ENCODE assay signal across 10 mouse cellular contexts in the genomic region with DNA sequence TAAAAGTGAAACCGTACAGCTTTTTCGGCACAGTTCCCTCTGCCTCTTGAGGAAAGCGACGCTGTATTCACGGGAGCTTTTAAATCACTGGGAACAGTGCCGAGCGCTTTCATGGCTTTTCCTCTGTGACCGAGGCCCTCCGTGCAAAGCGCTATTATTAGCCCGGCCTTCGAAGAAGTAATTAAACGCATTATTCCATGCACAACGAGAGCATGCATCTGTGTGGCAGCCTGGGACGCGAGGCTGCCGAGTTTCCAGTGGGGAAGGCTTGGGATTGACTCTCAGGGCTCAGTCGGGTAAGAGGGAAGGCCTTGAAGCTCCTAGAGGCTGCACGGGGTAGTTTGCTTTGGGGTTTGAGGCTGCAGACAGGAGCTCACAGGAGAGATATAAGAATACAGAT. TPM values are rescaled to one million over a fixed set of nuclear protein-coding genes. Genes with fewer than 3 reads are reported as not detected.
DNase-seq lines count a peak whose midpoint lies in the region; ATAC-seq and TF ChIP-seq lines count a peak whose summit lies in the region.
"Had no signal": no experiment of that assay in that cellular context is flagged by ENCODE, and none has a peak within 500 bp of the region (broad histone marks: within the 10 kb centered on the region; RNA-seq: fewer than 3 reads in every experiment).

No protein-coding gene starts in this region.

- no peak for ATAC-seq in forebrain, embryonic 12.5 days (ENCODE audit: low FRiP score)
- ATAC-seq in forebrain, embryonic 11.5 days (replicated peaks; ENCODE audit: low FRiP score) = no peak
- ATAC-seq in midbrain, embryonic 15.5 days (replicated peaks) = no peak
- ATAC-seq in heart, postnatal 0 days (ENCODE audit: insufficient read depth, low read depth) = no peak
- no peak for ATAC-seq in intestine, embryonic 15.5 days
- ATAC-seq: CD4-positive, CD25-positive, alpha-beta regulatory T cell, adult 4 months had no signal

- 0 out of 2 replicates have a peak overlapping the region, but pooled peaks have one; percentile 19 for H3K27ac ChIP-seq in forebrain, embryonic 12.5 days
- H3K27ac ChIP-seq in forebrain, embryonic 11.5 days (ENCODE audit: low read depth, low read length) = no peak overlapping the region
- H3K27ac ChIP-seq in midbrain, embryonic 15.5 days = peak overlapping the region; percentile 6
- no peak overlapping the region for H3K27ac ChIP-seq in midbrain, embryonic 10.5 days (replicated peaks)
- H3K27ac ChIP-seq in heart, postnatal 0 days (ENCODE audit: low read depth) = peak overlapping the region; percentile 79
- no peak overlapping the region for H3K27ac ChIP-seq in intestine, embryonic 15.5 days
- H3K27ac ChIP-seq: stomach, embryonic 15.5 days had no signal

- H3K27me3 ChIP-seq in forebrain, embryonic 12.5 days = no peaks in the 10 kb centered on the region
- H3K27me3 ChIP-seq in forebrain, embryonic 11.5 days (ENCODE audit: control insufficient read depth, insufficient read depth, low read length) = no peaks in the 10 kb centered on the region
- no peaks in the 10 kb centered on the region for H3K27me3 ChIP-seq in midbrain, embryonic 15.5 days (replicated peaks)
- H3K27me3 ChIP-seq in midbrain, embryonic 10.5 days (ENCODE audit: low read depth, poor library complexity, severe bottlenecking) = no peaks in the 10 kb centered on the region
- no peaks in the 10 kb centered on the region for H3K27me3 ChIP-seq in heart, postnatal 0 days (ENCODE audit: control insufficient read depth, insufficient read depth, low read length)
- no peaks in the 10 kb centered on the region for H3K27me3 ChIP-seq in intestine, embryonic 15.5 days (replicated peaks)
- H3K27me3 ChIP-seq: stomach, embryonic 15.5 days had no signal

- 71% methylated on average over 19 of the region's 19 CpGs for WGBS in forebrain, embryonic 12.5 days
- WGBS in forebrain, embryonic 11.5 days = 82% methylated on average over 19 of the region's 19 CpGs
- WGBS in midbrain, embryonic 15.5 days = 69% methylated on average over 19 of the region's 19 CpGs
- 88% methylated on average over 19 of the region's 19 CpGs for WGBS in midbrain, embryonic 10.5 days
- WGBS in heart, postnatal 0 days = 34% methylated on average over 19 of the region's 19 CpGs
- WGBS in intestine, embryonic 15.5 days = 77% methylated on average over 19 of the region's 19 CpGs

- no peaks in the 10 kb centered on the region for H3K9me3 ChIP-seq in forebrain, embryonic 12.5 days
- H3K9me3 ChIP-seq in forebrain, embryonic 11.5 days (ENCODE audit: control insufficient read depth, low read length) = no peaks in the 10 kb centered on the region
- H3K9me3 ChIP-seq in midbrain, embryonic 15.5 days = no peaks in the 10 kb centered on the region
- H3K9me3 ChIP-seq in midbrain, embryonic 10.5 days (replicated peaks) = no peaks in the 10 kb centered on the region
- H3K9me3 ChIP-seq in heart, postnatal 0 days (replicated peaks; ENCODE audit: control insufficient read depth, low read length) = no peaks in the 10 kb centered on the region
- H3K9me3 ChIP-seq in intestine, embryonic 15.5 days = no peaks in the 10 kb centered on the region
- H3K9me3 ChIP-seq: stomach, embryonic 15.5 days had no signal

- H3K4me1 ChIP-seq in forebrain, embryonic 12.5 days = peaks cover 9% of the 10 kb centered on the region
- no peaks in the 10 kb centered on the region for H3K4me1 ChIP-seq in forebrain, embryonic 11.5 days (replicated peaks; ENCODE audit: control insufficient read depth, insufficient read depth, low read length)
- peaks cover 9% of the 10 kb centered on the region; the same call in 1 of the 2 replicates for H3K4me1 ChIP-seq in midbrain, embryonic 15.5 days
- peaks cover 10% of the 10 kb centered on the region for H3K4me1 ChIP-seq in midbrain, embryonic 10.5 days
- H3K4me1 ChIP-seq in heart, postnatal 0 days (ENCODE audit: control insufficient read depth, insufficient read depth) = no peaks in the 10 kb centered on the region
- H3K4me1 ChIP-seq in intestine, embryonic 15.5 days (replicated peaks) = 0 out of 2 replicates have a peak, but pooled peaks cover 7% of the 10 kb centered on the region

- no peak overlapping the region for H3K4me2 ChIP-seq in forebrain, embryonic 12.5 days
- no peak overlapping the region for H3K4me2 ChIP-seq in forebrain, embryonic 11.5 days (ENCODE audit: low read depth, low read length, severe bottlenecking)
- H3K4me2 ChIP-seq in midbrain, embryonic 15.5 days = no peak overlapping the region
- H3K4me2 ChIP-seq in heart, postnatal 0 days (ENCODE audit: low read depth, low read length) = peak overlapping the region; percentile 44
- no peak overlapping the region for H3K4me2 ChIP-seq in intestine, embryonic 15.5 days (replicated peaks)
- H3K4me2 ChIP-seq: stomach, embryonic 15.5 days had no signal

- TF ChIP-seq EP300 in heart, postnatal 0 days (IDR thresholded peaks at IDR 0.05; ENCODE audit: low read depth) = no peak

- DNase-seq in forebrain, embryonic 11.5 days (ENCODE audit: low spot score) = no peak
- no peak for DNase-seq in midbrain, embryonic 10.5 days (ENCODE audit: low spot score)
- peak; percentile 36 for DNase-seq in heart, postnatal 0 days (ENCODE audit: low spot score)
- DNase-seq in right cerebral cortex, postnatal 10 days (ENCODE audit: low spot score in 2 of 2) = peak; percentile 68 to 72
- DNase-seq in thymus, adult 18-20 months = no peak

- TF ChIP-seq CTCF in heart, postnatal 0 days (IDR thresholded peaks at IDR 0.05; ENCODE audit: low read depth) = no peak

- no peak overlapping the region for H3K4me3 ChIP-seq in forebrain, embryonic 12.5 days (replicated peaks)
- H3K4me3 ChIP-seq in forebrain, embryonic 11.5 days (ENCODE audit: low read depth, low read length) = no peak overlapping the region
- no peak overlapping the region for H3K4me3 ChIP-seq in midbrain, embryonic 15.5 days
- no peak overlapping the region for H3K4me3 ChIP-seq in midbrain, embryonic 10.5 days
- H3K4me3 ChIP-seq in heart, postnatal 0 days (ENCODE audit: low read depth, low read length) = peak overlapping the region; percentile 22; the same call in 1 of the 2 replicates
- H3K4me3 ChIP-seq in intestine, embryonic 15.5 days (replicated peaks) = no peak overlapping the region
- H3K4me3 ChIP-seq: stomach, embryonic 15.5 days had no signal

- no peaks in the 10 kb centered on the region for H3K36me3 ChIP-seq in forebrain, embryonic 12.5 days (replicated peaks)
- H3K36me3 ChIP-seq in forebrain, embryonic 11.5 days (ENCODE audit: control insufficient read depth, insufficient read depth, low read length) = no peaks in the 10 kb centered on the region
- no peaks in the 10 kb centered on the region for H3K36me3 ChIP-seq in midbrain, embryonic 15.5 days (replicated peaks)
- H3K36me3 ChIP-seq in midbrain, embryonic 10.5 days = no peaks in the 10 kb centered on the region
- no peaks in the 10 kb centered on the region for H3K36me3 ChIP-seq in heart, postnatal 0 days (replicated peaks; ENCODE audit: control insufficient read depth, insufficient read depth, low read length)
- no peaks in the 10 kb centered on the region for H3K36me3 ChIP-seq in intestine, embryonic 15.5 days
- H3K36me3 ChIP-seq: stomach, embryonic 15.5 days had no signal

- no peak overlapping the region for H3K9ac ChIP-seq in forebrain, embryonic 12.5 days
- H3K9ac ChIP-seq in forebrain, embryonic 11.5 days (ENCODE audit: low read length) = no peak overlapping the region
- no peak overlapping the region for H3K9ac ChIP-seq in midbrain, embryonic 15.5 days
- no peak overlapping the region for H3K9ac ChIP-seq in heart, postnatal 0 days (replicated peaks; ENCODE audit: low read depth, low read length)
- H3K9ac ChIP-seq in intestine, embryonic 15.5 days = no peak overlapping the region
- H3K9ac ChIP-seq: stomach, embryonic 15.5 days had no signal

RNA-seq across cellular contexts. Expression of a gene that starts 43.1 kb away (rescaled TPM):
- 15.8 and 17.8 TPM in 2 replicates for polyA plus RNA-seq in forebrain, embryonic 12.5 days (2016; fragmentation: Nextera tagmentation; extraction: Ambion mirVana)
- polyA plus RNA-seq in forebrain, embryonic 11.5 days (2014; fragmentation: Nextera tagmentation; extraction: Ambion mirVana) = 13.7 and 17.0 TPM in 2 replicates
- 9.3 and 10.4 TPM in 2 replicates for polyA plus RNA-seq in midbrain, embryonic 15.5 days (2015; fragmentation: Nextera tagmentation; extraction: Ambion mirVana)
- 15.1 and 16.2 TPM in 2 replicates for polyA plus RNA-seq in midbrain, embryonic 10.5 days (2016; fragmentation: Nextera tagmentation; extraction: Ambion mirVana)
- total RNA-seq in heart, postnatal 0 days (2014; rRNA removed; ENCODE audit: low replicate concordance) = 6.4 and 6.8 TPM in 2 replicates
- polyA plus RNA-seq in heart, postnatal 0 days (2015; fragmentation: Nextera tagmentation; extraction: Ambion mirVana) = 8.2 and 9.9 TPM in 2 replicates
- 12.2 and 14.0 TPM in 2 replicates for polyA plus RNA-seq in intestine, embryonic 15.5 days (2015; fragmentation: Nextera tagmentation; extraction: Ambion mirVana)

Comparison
In these comparisons a context has a peak if more than half of its experiments do, and no peak if none do; other contexts are left out.
1. H3K27ac ChIP-seq: peak in forebrain, embryonic 12.5 days (single experiment), midbrain, embryonic 15.5 days (single experiment) and heart, postnatal 0 days (single experiment); none in forebrain, embryonic 11.5 days (single experiment), midbrain, embryonic 10.5 days (single experiment) and intestine, embryonic 15.5 days (single experiment).
2. DNase-seq: peak in heart, postnatal 0 days (single experiment) and right cerebral cortex, postnatal 10 days (2 of 2); none in forebrain, embryonic 11.5 days (single experiment), midbrain, embryonic 10.5 days (single experiment) and thymus, adult 18-20 months (0 of 2).